Mouse (Mus musculus): ENCODE data around the gene Sec24a.

DNA sequence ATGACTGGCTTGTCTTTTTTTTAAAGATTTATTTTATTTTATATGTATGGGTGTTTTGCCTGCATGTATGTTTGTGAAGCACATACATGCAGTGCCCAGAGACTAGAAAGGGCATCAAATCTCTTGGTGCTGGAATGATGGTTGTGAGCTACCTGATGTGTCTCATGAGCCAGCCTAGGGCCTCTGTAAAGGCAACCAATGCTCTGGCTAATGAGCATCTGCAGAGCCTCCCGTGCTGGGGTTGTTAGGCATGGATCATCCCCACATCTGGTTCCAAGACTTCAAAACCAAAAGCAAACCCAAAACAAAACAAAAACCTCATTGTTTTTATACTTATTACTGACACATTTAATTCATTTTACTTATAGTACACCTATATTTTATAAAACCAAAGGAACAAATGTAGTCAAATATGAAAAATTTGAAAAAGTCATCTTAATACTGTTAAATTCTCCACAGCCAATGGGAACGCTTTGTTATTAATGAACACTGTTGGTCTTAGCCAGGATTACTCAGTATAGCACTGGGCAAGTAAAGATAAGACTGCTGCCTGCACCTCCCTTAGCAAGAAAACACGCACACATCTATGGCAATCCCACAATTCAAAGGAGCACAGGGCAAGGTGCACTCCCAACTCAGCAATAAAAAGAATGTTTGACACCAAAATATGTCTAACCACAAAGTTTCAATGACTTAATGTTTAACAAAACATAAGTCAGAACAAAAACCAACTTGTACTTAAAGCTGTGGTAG, 24.6 kb downstream of the Sec24a start:
- no peak for TF ChIP-seq POLR2A (IDR thresholded peaks at IDR 0.05; ENCODE audit: borderline replicate concordance, extremely low read depth, insufficient read depth, insufficient read length, poor library complexity, severe bottlenecking)
- no peak for TF ChIP-seq CTCF (IDR thresholded peaks at IDR 0.05; ENCODE audit: borderline replicate concordance, extremely low read depth, insufficient read depth, insufficient read length)
